Mouse (Mus musculus): Measurements from ENCODE around the gene Clk2. TPM values are rescaled to one million over a fixed set of nuclear protein-coding genes. Genes with fewer than 3 reads are reported as not detected.

The Clk2 gene
- polyA plus RNA-seq (2012; rRNA removed) = 42.4 and 43.0 TPM in 2 replicates

GRCm38 (mm10) chr3:89164506-89165267, at the start of gene Clk2:
Gene Clk2, plus strand, starts transcription at chr3:89164795.

GRCm38 (mm10) chr3:89135958-89136357, 28.6 kb upstream of the Clk2 start, which contains the start of gene Pklr:
Gene Pklr, plus strand, starts transcription at chr3:89136142.

DNA sequence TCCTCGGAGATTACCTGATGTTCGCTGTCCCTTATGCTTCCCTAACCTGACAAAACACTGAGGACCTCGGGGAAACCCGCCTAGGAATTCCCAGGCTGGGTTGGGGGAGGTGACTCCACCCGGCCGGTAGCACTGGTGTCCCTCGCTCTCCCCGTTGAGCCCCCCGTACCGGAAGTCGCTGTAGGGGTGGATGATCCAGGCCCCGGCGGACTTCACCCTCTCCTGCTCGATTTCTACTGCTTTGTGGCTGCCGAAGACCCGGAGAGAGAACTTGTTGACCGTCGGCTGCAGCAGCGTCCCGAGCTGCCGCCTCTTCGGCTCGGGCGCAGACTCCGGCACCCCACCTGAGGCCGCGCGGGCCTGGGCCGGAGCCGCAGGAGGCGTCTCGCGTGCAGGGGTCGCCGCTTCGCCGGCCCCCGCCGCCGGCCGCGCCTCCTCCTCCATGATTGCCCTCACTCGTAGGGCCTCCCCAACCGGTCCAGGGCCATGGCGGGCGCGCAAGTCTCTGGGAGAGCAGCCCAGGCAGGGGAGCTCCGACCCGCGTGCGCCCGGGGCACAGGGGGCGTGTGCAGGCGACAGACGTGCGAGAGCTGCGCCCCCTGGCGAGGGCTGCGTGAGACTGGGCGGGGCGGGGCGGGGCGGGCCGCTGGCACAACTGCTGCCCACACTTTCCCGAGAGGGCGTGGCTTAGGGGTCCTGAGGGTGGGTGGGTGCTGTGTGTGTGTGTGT, 4.8 kb upstream of the Clk2 start, which contains the start of gene Hcn3:
Gene Hcn3, minus strand, starts transcription at position 581 of the 729 bp plus-strand sequence.

GRCm38 (mm10) chr3:89177242-89178106, 12.9 kb downstream of the Clk2 start, which contains the start of gene Scamp3:
Gene Scamp3, plus strand, starts transcription at chr3:89177473.

DNA sequence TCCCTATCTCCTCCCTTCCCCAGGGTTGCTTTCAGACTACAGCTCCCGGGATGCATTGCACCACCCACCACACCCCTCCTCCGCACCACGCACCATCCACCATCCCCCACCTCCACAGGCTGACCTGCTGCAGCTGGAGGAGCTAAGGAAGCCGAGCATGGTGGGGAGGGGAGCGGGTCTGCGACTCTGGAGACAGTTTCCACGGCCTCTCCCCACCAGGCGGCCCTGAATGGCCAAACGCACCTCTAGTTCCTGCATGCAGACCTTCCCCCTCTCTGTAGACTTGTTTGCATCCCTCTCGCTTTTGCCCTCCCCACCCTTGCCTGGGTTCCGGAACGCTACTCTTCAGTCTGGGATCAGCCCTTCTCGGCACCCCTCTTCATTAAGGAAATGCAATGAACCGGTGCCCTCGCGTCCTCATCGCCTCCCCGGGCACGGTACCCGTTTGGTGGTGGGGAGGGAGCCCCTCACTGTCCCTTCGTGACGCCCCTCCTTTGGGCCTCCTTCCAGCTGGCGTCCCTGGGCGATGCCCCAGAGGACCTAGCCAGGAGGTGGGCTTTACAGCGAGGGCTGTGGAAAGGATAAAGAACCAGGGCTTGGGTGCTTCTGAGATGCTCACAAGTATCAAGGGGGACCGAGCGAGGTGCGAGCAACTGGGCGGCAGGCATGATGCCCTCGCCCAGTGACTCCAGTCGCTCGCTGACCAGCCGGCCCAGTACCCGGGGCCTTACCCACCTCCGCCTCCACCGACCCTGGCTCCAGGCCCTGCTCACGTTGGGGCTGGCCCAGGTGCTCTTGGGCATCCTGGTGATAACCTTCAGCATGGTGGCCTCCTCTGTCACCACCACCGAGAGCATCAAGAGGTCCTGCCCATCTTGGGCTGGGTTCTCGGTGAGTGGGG, 18.7 kb downstream of the Clk2 start, which contains the start of gene Fam189b:
Gene Fam189b, plus strand, starts transcription at position 86 of the 901 bp plus-strand sequence.

GRCm38 (mm10) chr3:89202253-89203141, 37.9 kb downstream of the Clk2 start, which contains the start of gene Gba:
Gene Gba, plus strand, starts transcription at chr3:89202928.

DNA sequence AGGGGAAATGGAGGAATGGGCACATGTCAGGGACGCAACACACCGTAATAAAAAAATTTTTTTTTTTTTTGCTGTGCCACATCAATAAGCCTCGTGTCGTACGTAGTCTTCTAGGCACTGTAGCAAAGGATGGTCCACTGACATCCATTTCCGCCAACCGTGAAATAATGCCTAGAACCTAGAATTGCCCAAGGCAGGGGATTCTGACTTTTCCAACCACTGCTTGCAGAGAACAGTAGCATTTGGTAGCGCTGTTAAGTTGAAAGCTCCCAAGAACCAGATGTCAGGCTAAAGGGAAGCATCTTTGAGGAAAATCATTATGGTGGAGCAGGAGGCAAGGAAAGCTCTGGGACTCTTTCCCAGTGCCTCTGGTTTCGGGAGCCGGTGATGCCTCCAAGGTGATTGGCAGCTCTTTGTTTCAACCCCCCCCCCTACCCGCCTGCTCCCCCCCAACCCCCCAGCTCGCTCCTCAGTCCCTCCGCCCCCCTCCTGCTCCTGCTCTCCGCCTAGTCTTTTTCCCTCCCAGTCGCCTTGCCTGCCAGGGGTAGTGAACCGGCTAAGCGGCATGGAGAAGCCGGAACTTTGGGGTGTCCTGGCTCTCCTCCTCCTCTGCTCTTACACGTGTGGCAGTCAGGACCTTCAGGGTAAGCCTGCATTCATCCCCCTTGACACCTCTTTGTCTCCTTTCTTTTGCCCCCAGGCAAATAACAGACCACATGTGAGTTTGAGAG, 50.3 kb downstream of the Clk2 start, which contains the start of gene Thbs3:
Gene Thbs3, plus strand, starts transcription at position 500 of the 731 bp plus-strand sequence.

Other genes with a start within 250 kb of the Clk2 start
- gene Ash1l, start 214.2 kb upstream of the Clk2 start, polyA plus RNA-seq (2012; rRNA removed) = 4.8 and 5.0 TPM in 2 replicates
- gene Dap3, start 213.6 kb upstream of the Clk2 start, polyA plus RNA-seq (2012; rRNA removed) = 29.0 and 31.6 TPM in 2 replicates
- 51.1 and 73.3 TPM in 2 replicates for gene Rusc1, start 71.5 kb upstream of the Clk2 start, polyA plus RNA-seq (2012; rRNA removed)
- not detected in 2 replicates for gene Gm43738, start 63.7 kb upstream of the Clk2 start, polyA plus RNA-seq (2012; rRNA removed)
- 109 and 128 TPM in 2 replicates for gene Fdps, start 62.8 kb upstream of the Clk2 start, polyA plus RNA-seq (2012; rRNA removed)
- 240 and 244 TPM in 2 replicates for gene Pklr, start 28.7 kb upstream of the Clk2 start, polyA plus RNA-seq (2012; rRNA removed)
- gene Hcn3, start 4.6 kb upstream of the Clk2 start, polyA plus RNA-seq (2012; rRNA removed) = 1.1 and 1.4 TPM in 2 replicates
- 95.0 and 102 TPM in 2 replicates for gene Scamp3, start 12.7 kb downstream of the Clk2 start, polyA plus RNA-seq (2012; rRNA removed)
- 40.2 and 42.7 TPM in 2 replicates for gene Fam189b, start 18.3 kb downstream of the Clk2 start, polyA plus RNA-seq (2012; rRNA removed)
- gene Gba, start 38.1 kb downstream of the Clk2 start, polyA plus RNA-seq (2012; rRNA removed) = 60.8 and 73.9 TPM in 2 replicates
- gene Thbs3, start 50.4 kb downstream of the Clk2 start, polyA plus RNA-seq (2012; rRNA removed) = 48.4 and 68.6 TPM in 2 replicates
- 165 and 219 TPM in 2 replicates for gene Mtx1, start 62.3 kb downstream of the Clk2 start, polyA plus RNA-seq (2012; rRNA removed)
- 26.0 and 27.3 TPM in 2 replicates for gene Muc1, start 64.3 kb downstream of the Clk2 start, polyA plus RNA-seq (2012; rRNA removed)
- gene Krtcap2, start 81.2 kb downstream of the Clk2 start, polyA plus RNA-seq (2012; rRNA removed) = 263 and 392 TPM in 2 replicates
- gene Trim46, start 81.5 kb downstream of the Clk2 start, polyA plus RNA-seq (2012; rRNA removed) = 60.5 TPM in 2 replicates
- 440 and 595 TPM in 2 replicates for gene Dpm3, start 94.6 kb downstream of the Clk2 start, polyA plus RNA-seq (2012; rRNA removed)
- 254 and 375 TPM in 2 replicates for gene Slc50a1, start 105.8 kb downstream of the Clk2 start, polyA plus RNA-seq (2012; rRNA removed)
- gene Efna1, start 116.3 kb downstream of the Clk2 start, polyA plus RNA-seq (2012; rRNA removed) = 126 and 153 TPM in 2 replicates
- gene Efna3, start 158.2 kb downstream of the Clk2 start, polyA plus RNA-seq (2012; rRNA removed) = 9.3 and 13.3 TPM in 2 replicates
- gene Efna4, start 173.2 kb downstream of the Clk2 start, polyA plus RNA-seq (2012; rRNA removed) = 17.4 and 24.5 TPM in 2 replicates
- 211 and 244 TPM in 2 replicates for gene Adam15, start 185.2 kb downstream of the Clk2 start, polyA plus RNA-seq (2012; rRNA removed)
- 0.67 and 1.0 TPM in 2 replicates for gene Dcst2, start 197.2 kb downstream of the Clk2 start, polyA plus RNA-seq (2012; rRNA removed)
- gene Dcst1, start 200.5 kb downstream of the Clk2 start, polyA plus RNA-seq (2012; rRNA removed) = 0.77 and 1.1 TPM in 2 replicates
- 214 and 219 TPM in 2 replicates for gene Zbtb7b, start 230.0 kb downstream of the Clk2 start, polyA plus RNA-seq (2012; rRNA removed)
- not detected in 2 replicates for gene Lenep, start 238.0 kb downstream of the Clk2 start, polyA plus RNA-seq (2012; rRNA removed)
- 37.4 and 39.6 TPM in 2 replicates for gene Flad1, start 247.1 kb downstream of the Clk2 start, polyA plus RNA-seq (2012; rRNA removed)